Mouse (Mus musculus): ENCODE results near the gene Tuba1b. TPM values are rescaled to one million over a fixed set of nuclear protein-coding genes. Genes with fewer than 3 reads are reported as not detected.

The Tuba1b gene
- polyA plus RNA-seq, 1 experiment from 2014 or later: 1,411 TPM

- H3K9me3 ChIP-seq: no peaks in the 10 kb centered on the region
- peak overlapping the region; percentile 23; the same call in 1 of the 2 replicates for H3K9ac ChIP-seq
- ATAC-seq (ENCODE audit: low FRiP score, low read depth): no peak
- peaks cover 60% of the 10 kb centered on the region for H3K4me1 ChIP-seq (replicated peaks)
- H3K4me3 ChIP-seq: no peak overlapping the region
- H3K27ac ChIP-seq (replicated peaks): peak overlapping the region; percentile 99
- 4% methylated on average over 16 of the region's 16 CpGs for WGBS
- H3K27me3 ChIP-seq: no peaks in the 10 kb centered on the region
- H3K4me2 ChIP-seq: peak overlapping the region; percentile 59
- no peaks in the 10 kb centered on the region for H3K36me3 ChIP-seq
These were observed 35.2 kb upstream of the Tuba1b start for GRCm38 (mm10) chr15:98969372-98970101.

- peak overlapping the region; percentile 59 for H3K4me2 ChIP-seq
- 5% methylated on average over 12 of the region's 12 CpGs for WGBS
- ATAC-seq (ENCODE audit: low FRiP score, low read depth): peak; percentile 77
- peak overlapping the region; percentile 23; the same call in 1 of the 2 replicates for H3K9ac ChIP-seq
- H3K9me3 ChIP-seq: no peaks in the 10 kb centered on the region
- no peak overlapping the region for H3K4me3 ChIP-seq
- no peaks in the 10 kb centered on the region for H3K27me3 ChIP-seq
- peaks cover 60% of the 10 kb centered on the region for H3K4me1 ChIP-seq (replicated peaks)
- H3K36me3 ChIP-seq: no peaks in the 10 kb centered on the region
- H3K27ac ChIP-seq (replicated peaks): peak overlapping the region; percentile 99
These were observed 34.5 kb upstream of the Tuba1b start for GRCm38 (mm10) chr15:98968701-98969371.

DNA sequence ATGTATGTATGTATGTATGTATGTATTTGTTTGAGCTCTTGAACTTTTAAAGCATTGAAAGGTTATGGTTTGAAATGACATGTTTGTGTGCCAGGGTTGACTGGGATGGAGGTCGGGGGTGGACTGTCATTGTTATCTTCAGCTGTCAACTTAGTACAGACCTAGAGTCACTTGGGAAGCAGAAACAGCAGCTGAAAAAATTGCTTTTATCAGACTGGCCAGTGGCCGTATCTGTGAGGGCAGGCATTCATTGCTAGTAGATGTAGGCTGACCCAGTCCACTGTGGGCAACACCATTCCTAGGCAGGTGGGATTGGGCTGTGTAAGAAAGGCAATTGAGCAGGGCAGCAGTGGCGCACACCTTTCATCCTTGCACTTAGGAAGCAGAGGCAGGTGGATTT lies 25.2 kb upstream of the Tuba1b start:
- peaks cover 10% of the 10 kb centered on the region for H3K4me1 ChIP-seq (replicated peaks)
- no peak overlapping the region for H3K27ac ChIP-seq (replicated peaks)
- H3K9ac ChIP-seq: no peak overlapping the region
- H3K4me2 ChIP-seq: no peak overlapping the region
- H3K9me3 ChIP-seq: no peaks in the 10 kb centered on the region
- WGBS: 84% methylated on average over 3 of the region's 3 CpGs
- no peak overlapping the region for H3K4me3 ChIP-seq
- H3K27me3 ChIP-seq: no peaks in the 10 kb centered on the region
- ATAC-seq (ENCODE audit: low FRiP score, low read depth): no peak
- no peaks in the 10 kb centered on the region for H3K36me3 ChIP-seq

- no peaks in the 10 kb centered on the region for H3K27me3 ChIP-seq
- 95% methylated on average over 4 of the region's 4 CpGs for WGBS
- H3K27ac ChIP-seq (replicated peaks): no peak overlapping the region
- no peak for ATAC-seq (ENCODE audit: low FRiP score, low read depth)
- H3K4me2 ChIP-seq: no peak overlapping the region
- no peaks in the 10 kb centered on the region for H3K36me3 ChIP-seq
- no peak overlapping the region for H3K9ac ChIP-seq
- no peaks in the 10 kb centered on the region for H3K9me3 ChIP-seq
- no peak overlapping the region for H3K4me3 ChIP-seq
- peaks cover 10% of the 10 kb centered on the region for H3K4me1 ChIP-seq (replicated peaks)
These were observed 24.6 kb upstream of the Tuba1b start for GRCm38 (mm10) chr15:98958901-98959420.

DNA sequence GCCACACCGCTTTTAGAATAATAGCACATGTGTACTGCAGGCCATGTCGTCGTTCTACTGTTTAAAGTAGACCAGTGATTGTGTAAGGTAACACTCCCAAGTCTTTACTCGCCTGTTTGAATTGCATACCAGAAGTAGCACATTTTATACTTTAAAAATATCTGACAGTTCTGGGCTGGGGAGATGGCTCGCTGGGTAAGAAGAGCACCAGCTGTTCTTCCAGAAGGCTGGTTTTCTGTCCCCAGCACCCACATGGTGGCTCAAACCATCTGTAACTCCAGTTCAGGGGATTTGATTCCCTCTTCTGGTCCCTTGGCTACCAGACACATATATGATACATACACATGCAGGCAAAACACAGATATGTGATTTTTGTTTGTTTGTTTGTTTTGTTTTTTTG lies 23.1 kb upstream of the Tuba1b start:
- Histone ChIP-seq H3K9me3 (no peaks in the 10 kb centered on the region), H3K27me3 (no peaks in the 10 kb centered on the region), H3K4me2 (no peak overlapping the region), H3K4me1 (replicated peaks) (peaks cover 10% of the 10 kb centered on the region), H3K9ac (no peak overlapping the region), H3K36me3 (no peaks in the 10 kb centered on the region), H3K4me3 (no peak overlapping the region), H3K27ac (replicated peaks) (no peak overlapping the region)
- ATAC-seq (ENCODE audit: low FRiP score, low read depth): no peak
- WGBS: 87% methylated on average over 5 of the region's 5 CpGs

GRCm38 (mm10) chr15:98956000-98956399 lies 21.6 kb upstream of the Tuba1b start:
- Histone ChIP-seq H3K4me2 (peak overlapping the region; percentile 79), H3K36me3 (no peaks in the 10 kb centered on the region), H3K9me3 (no peaks in the 10 kb centered on the region), H3K9ac (peak overlapping the region; percentile 66; the same call in 1 of the 2 replicates), H3K4me1 (replicated peaks) (peaks cover 10% of the 10 kb centered on the region), H3K27me3 (no peaks in the 10 kb centered on the region), H3K27ac (replicated peaks) (peak overlapping the region; percentile 99), H3K4me3 (peak overlapping the region; percentile 79)
- WGBS: 40% methylated on average over 4 of the region's 4 CpGs
- no peak for ATAC-seq (ENCODE audit: low FRiP score, low read depth)

DNA sequence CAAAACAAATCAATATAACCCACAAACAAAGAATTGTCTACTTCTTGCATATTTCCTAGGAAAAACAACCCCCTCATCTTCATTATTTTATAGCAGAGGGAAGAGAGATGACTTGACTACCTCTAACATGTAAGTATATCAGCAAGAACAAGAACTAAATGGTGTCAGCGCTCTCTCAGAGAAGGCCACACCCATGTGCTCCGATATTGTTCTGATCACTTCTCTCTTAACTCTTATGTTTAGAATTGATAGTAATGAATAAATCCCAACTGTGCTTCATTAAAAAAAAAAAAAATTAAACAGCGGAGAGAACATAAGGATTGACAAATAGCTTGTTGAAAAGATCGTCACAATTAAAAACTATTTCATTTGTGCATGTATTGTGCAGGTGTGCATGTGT lies 21.0 kb upstream of the Tuba1b start:
- Histone ChIP-seq H3K4me2 (peak overlapping the region; percentile 79), H3K36me3 (no peaks in the 10 kb centered on the region), H3K9me3 (no peaks in the 10 kb centered on the region), H3K4me1 (replicated peaks) (peaks cover 10% of the 10 kb centered on the region), H3K27ac (replicated peaks) (peak overlapping the region; percentile 99), H3K27me3 (no peaks in the 10 kb centered on the region), H3K9ac (peak overlapping the region; percentile 66), H3K4me3 (peak overlapping the region; percentile 79)
- ATAC-seq (ENCODE audit: low FRiP score, low read depth): no peak
- 28% methylated on average over 4 of the region's 4 CpGs for WGBS

DNA sequence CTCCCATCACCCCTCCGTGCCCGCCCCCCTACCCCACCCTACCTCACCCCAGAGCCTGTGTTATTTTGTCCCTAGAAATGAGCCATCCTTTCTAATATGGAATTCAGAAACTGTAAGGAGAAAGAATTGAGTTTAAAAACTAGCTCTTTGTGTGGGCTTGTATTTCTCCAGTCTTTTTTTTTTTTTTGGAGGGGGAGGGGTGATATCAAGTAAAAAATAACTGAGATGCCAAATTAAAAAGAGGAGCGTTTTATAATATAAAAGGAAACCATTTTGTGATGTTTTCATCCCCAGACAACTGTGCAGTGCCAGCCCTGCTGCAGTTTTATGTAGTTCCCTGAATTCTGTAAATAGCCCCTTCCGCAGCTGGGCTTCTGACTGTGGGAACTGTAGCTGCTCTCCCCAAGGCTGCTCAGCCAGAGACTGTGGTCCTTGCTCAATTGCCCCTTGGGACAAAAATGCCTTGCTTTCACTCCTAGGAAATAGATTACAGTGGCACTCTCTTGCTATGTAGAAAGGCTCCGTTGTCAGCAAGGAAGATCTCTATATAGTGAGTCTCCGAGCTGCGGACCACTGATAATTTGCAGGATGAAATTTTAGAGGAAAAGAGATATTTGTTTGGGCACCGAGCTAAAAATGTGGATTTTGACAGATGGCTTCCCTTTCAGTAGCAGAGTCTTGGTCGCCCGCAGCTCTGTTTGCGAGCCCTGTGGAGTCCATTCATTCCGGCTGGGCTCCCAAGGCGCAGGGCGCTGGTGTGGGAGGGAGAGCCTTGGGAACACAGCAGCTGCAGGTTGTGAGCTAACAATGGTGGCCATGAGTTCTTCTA lies 20.3 kb upstream of the Tuba1b start:
- Histone ChIP-seq H3K9ac (peak overlapping the region; percentile 66), H3K4me2 (peak overlapping the region; percentile 79), H3K27ac (replicated peaks) (peak overlapping the region; percentile 99), H3K9me3 (no peaks in the 10 kb centered on the region), H3K27me3 (no peaks in the 10 kb centered on the region), H3K4me1 (replicated peaks) (peaks cover 11% of the 10 kb centered on the region), H3K36me3 (peaks cover 2% of the 10 kb centered on the region; the same call in 1 of the 2 replicates), H3K4me3 (peak overlapping the region; percentile 79)
- peak; percentile 1; the same call in 1 of the 2 replicates for ATAC-seq (ENCODE audit: low FRiP score, low read depth)
- WGBS: 4% methylated on average over 14 of the region's 14 CpGs

GRCm38 (mm10) chr15:98953401-98954356 lies 19.3 kb upstream of the Tuba1b start, which contains the start of the genes Gm49450 and Tuba1a:
Gm49450 (minus strand) TSS chr15:98953551.
Tuba1a (minus strand) TSS chr15:98953703.
- H3K36me3 ChIP-seq: peaks cover 9% of the 10 kb centered on the region
- 1% methylated on average over 28 of the region's 28 CpGs for WGBS
- peak within 1 kb of the TSS; percentile 79 for H3K4me2 ChIP-seq
- peak within 1 kb of the TSS; percentile 99 for H3K27ac ChIP-seq (replicated peaks)
- peak within 1 kb of the TSS; percentile 98 for H3K9ac ChIP-seq
- H3K27me3 ChIP-seq: no peaks in the 10 kb centered on the region
- peak within 1 kb of the TSS; percentile 79 for H3K4me3 ChIP-seq
- H3K9me3 ChIP-seq: no peaks in the 10 kb centered on the region
- peaks cover 20% of the 10 kb centered on the region for H3K4me1 ChIP-seq (replicated peaks)
- ATAC-seq (ENCODE audit: low FRiP score, low read depth): peak; percentile 99

DNA sequence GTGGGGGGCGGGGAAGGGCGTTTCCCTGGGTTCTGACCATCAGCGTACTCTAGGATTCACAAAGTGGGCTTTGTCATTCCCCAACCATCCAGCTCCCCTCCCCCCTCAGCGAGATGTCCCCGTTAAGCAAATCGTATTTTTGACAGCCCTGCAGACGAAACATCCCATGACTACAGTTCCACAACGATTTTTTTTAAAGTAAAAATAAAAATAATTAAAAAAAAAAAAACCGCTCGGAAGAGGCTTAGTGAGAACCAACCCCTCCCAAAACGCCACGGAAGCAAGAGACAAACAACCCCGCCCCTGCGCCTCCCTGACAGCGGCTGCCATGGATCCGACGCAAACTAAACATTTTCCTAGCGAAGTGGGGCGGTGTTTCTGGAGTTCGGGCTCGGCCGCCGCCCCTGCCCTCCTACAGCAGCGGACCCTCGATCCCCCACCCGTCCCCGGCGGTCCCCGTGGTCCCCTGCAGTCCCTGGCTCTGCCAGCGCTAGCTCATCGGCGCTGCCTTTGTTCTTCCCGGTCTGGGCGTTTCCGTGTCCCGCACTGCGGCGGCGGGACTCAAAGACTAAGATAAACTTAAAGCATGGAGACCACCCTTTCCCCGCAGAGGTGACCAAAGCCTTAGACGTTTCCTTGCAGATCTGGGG lies 18.5 kb upstream of the Tuba1b start:
- WGBS: under 1% methylated on average over 41 of the region's 41 CpGs
- no peaks in the 10 kb centered on the region for H3K27me3 ChIP-seq
- H3K36me3 ChIP-seq: peaks cover 9% of the 10 kb centered on the region
- peak; percentile 35 for ATAC-seq (ENCODE audit: low FRiP score, low read depth)
- H3K9me3 ChIP-seq: no peaks in the 10 kb centered on the region
- peak overlapping the region; percentile 57 for H3K4me2 ChIP-seq
- peaks cover 28% of the 10 kb centered on the region for H3K4me1 ChIP-seq (replicated peaks)
- H3K9ac ChIP-seq: peak overlapping the region; percentile 98
- peak overlapping the region; percentile 79 for H3K4me3 ChIP-seq
- peak overlapping the region; percentile 99 for H3K27ac ChIP-seq (replicated peaks)
